Mouse (Mus musculus) embryonic fibroblast, embryonic 13.5 days (primary cell): ENCODE measurements around the gene Tspan9.

Source experiments
- CTCF ChIP-seq: IDR thresholded peaks from 2 replicates; pipeline ENCODE4 v1.5.1; 2011; ENCODE audit warnings: mild to moderate bottlenecking, control low read depth, low read length, moderate library complexity, borderline replicate concordance; ENCODE audit not compliant: insufficient read depth
- POLR2A ChIP-seq: IDR thresholded peaks from 2 replicates; pipeline ENCODE4 v1.6.1; 2011; ENCODE audit warnings: low read depth, mild to moderate bottlenecking, control low read depth, low read length, moderate library complexity

DNA sequence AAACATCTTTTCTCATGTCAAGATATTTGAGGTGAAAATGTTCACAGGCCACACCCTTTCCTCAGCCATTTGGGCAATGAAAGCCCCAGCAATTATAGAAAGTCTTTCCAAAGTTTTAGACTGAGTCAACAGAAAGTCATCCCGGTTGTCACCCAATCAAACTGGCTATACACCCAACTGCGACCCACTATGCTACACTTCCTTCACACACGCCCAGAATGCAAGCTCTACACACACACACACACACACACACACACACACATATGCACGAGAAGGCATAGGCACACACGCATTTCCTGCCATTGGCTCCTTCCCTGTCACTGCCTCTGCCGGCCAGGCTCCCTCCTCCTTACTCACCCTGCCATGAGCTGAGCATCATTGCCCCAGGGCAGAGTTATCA, 99.9 kb downstream of the Tspan9 start:
- TF ChIP-seq POLR2A (no peak), CTCF (no peak)
